Mouse (Mus musculus) stomach, embryonic 16.5 days (tissue): ENCODE data around the gene Tle4. TPM values are rescaled to one million over a fixed set of nuclear protein-coding genes. Genes with fewer than 3 reads are reported as not detected.

Experiments used
- ATAC-seq: fragments of 200-750 bp; cut with Nextera tagmentation; 2 replicates; pipeline ENCODE4 v1.8.0; 2017; ENCODE audit warnings: moderate number of reproducible peaks, moderate TSS enrichment; ENCODE audit not compliant: insufficient read depth, low FRiP score
- H3K27ac ChIP-seq: fragments of 300-500 bp; sonication (generic); 2 replicates; pipeline ENCODE4 v1.5.1; 2014; ENCODE audit warnings: low read length
- H3K27me3 ChIP-seq: fragments of 300-500 bp; sonication (generic); 2 replicates; pipeline ENCODE4 v1.6.1; 2014; ENCODE audit warnings: low read length, control low read depth, mixed read lengths; ENCODE audit not compliant: control insufficient read depth, insufficient read depth
- H3K36me3 ChIP-seq: fragments of 300-500 bp; sonication (generic); 2 replicates; pipeline ENCODE4 v1.6.1; 2014; ENCODE audit warnings: low read length; ENCODE audit not compliant: control insufficient read depth, insufficient read depth
- H3K4me1 ChIP-seq: fragments of 300-500 bp; sonication (generic); 2 replicates; pipeline ENCODE4 v1.6.1; 2014; ENCODE audit warnings: low read length, control low read depth, mixed read lengths; ENCODE audit not compliant: control insufficient read depth, insufficient read depth
- H3K4me2 ChIP-seq: fragments of 300-500 bp; sonication (generic); 2 replicates; pipeline ENCODE4 v1.6.1; 2014; ENCODE audit warnings: low read depth, low read length, mixed read lengths
- H3K4me3 ChIP-seq: fragments of 300-500 bp; sonication (generic); replicated peaks from 2 replicates; pipeline ENCODE4 v1.5.1; 2014; ENCODE audit warnings: mild to moderate bottlenecking, low read length
- H3K9ac ChIP-seq: fragments of 300-500 bp; sonication (generic); 2 replicates; pipeline ENCODE4 v1.6.1; 2014; ENCODE audit warnings: low read length
- H3K9me3 ChIP-seq: fragments of 300-500 bp; sonication (generic); replicated peaks from 2 replicates; pipeline ENCODE4 v1.6.1; 2016; ENCODE audit warnings: low read length, control low read depth; ENCODE audit not compliant: control insufficient read depth
- WGBS: fragments of 180-500 bp; shearing (Covaris S2); extraction: QIAGEN DNeasy Blood & Tissue Kit; methylation state at CpG from one replicate; pipeline ENCODE4 v1.1.7; 2014; 5-methylcytosine and 5-hydroxymethylcytosine counted together
- polyA plus RNA-seq: library from polyadenylated mRNA; unstranded; fragments of >200 nt; fragmentation: Nextera tagmentation; extraction: Ambion mirVana; gene quantifications from 2 replicates; pipeline ENCODE4 v1.2.1, GENCODE M21; 2015

Tle4 gene
- polyA plus RNA-seq, 1 experiment from 2014 or later, result 10.9 TPM

DNA sequence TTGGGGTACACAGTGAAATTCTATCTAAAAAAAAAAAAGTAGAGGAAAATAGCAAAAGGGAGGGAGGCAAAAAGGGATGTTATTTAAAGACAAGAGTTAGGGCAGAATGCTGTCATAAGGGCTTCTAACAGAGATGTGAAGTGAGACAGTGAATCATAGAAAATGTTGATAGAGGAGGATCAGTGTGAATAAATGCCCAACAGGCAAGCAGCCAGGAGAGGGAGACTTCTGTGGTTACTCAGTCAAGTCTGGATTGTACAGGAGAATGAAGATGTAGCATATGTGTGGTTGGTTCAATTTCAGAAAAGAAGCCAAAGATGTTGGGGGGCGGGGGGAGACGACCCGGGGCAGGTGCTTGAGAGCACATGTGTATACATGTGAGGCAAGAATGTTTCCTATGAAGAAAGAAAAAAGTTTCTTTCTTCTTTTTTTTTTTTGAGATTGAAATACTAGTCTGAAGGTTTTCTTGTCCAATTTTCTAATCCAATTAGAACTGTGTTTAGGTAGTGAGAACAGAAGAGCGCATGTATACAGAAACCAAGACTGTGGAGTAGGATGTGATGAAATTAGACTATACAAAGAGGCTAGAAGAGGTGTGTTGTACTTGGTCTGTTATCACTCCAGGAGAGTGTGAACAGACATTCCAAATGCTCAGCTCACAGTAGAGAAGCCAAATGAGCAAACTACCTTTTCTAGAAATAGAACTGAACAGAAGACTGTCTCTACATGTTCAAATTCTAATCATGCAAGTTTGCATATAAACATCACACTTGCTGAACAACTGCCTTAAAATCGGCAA lies 134.4 kb downstream of the Tle4 start:
- Histone ChIP-seq H3K4me2 (no peak overlapping the region), H3K4me1 (no peaks in the 10 kb centered on the region), H3K27ac (no peak overlapping the region), H3K36me3 (peaks cover 3% of the 10 kb centered on the region; the same call in 1 of the 2 replicates), H3K9me3 (no peaks in the 10 kb centered on the region), H3K9ac (no peak overlapping the region), H3K4me3 (no peak overlapping the region), H3K27me3 (no peaks in the 10 kb centered on the region)
- no peak for ATAC-seq
- WGBS, result 89% methylated on average over 5 of the region's 5 CpGs

DNA sequence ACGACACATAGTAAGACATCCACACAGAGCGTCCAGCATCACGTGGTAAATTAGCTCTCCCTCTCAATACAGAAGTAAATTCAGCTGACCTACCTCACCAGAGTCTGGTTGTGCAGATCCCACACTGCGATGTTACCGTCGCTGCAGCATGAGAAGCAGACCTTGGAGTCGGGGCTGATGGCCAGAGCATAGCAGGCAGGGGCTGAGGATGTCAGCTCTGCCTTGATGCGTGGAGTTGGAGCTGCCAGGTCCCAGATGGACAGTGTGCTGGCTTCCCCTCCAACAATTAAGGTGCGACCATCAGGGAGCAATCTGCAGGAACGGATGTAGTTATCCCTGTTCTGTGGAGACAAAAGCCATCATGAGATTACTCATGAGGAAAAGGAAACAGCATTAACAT lies 144.4 kb downstream of the Tle4 start:
- no peaks in the 10 kb centered on the region for H3K9me3 ChIP-seq
- no peak overlapping the region for H3K27ac ChIP-seq
- no peaks in the 10 kb centered on the region for H3K27me3 ChIP-seq
- peaks cover 14% of the 10 kb centered on the region; the same call in 1 of the 2 replicates for H3K36me3 ChIP-seq
- no peak for ATAC-seq
- H3K4me3 ChIP-seq, result no peak overlapping the region
- H3K9ac ChIP-seq, result no peak overlapping the region
- WGBS, result 90% methylated on average over 10 of the region's 10 CpGs
- H3K4me1 ChIP-seq, result no peaks in the 10 kb centered on the region
- no peak overlapping the region for H3K4me2 ChIP-seq

DNA sequence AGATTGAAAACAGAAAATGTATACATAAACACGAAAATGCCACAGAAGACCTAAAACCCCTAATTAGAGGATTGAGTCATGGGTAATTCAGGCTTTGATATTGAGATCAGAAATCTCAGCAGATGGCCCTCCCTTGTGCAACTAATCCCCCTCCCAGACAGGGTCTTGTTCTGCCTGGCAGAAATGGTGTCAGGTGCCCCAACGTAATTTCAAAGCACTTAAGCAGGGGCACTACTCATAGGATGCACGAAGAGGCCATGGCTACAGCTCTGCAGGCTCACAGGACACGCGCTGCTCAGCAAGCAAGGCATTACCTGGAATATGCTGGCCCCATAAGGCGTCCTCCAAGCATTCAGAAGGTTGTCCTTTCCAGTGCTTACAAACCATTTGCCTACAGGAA lies 146.5 kb downstream of the Tle4 start:
- ATAC-seq, result no peak
- H3K27me3 ChIP-seq, result no peaks in the 10 kb centered on the region
- no peaks in the 10 kb centered on the region for H3K4me1 ChIP-seq
- no peak overlapping the region for H3K4me3 ChIP-seq
- H3K4me2 ChIP-seq, result no peak overlapping the region
- H3K36me3 ChIP-seq, result peaks cover 14% of the 10 kb centered on the region; the same call in 1 of the 2 replicates
- 92% methylated on average over 6 of the region's 6 CpGs for WGBS
- H3K9ac ChIP-seq, result no peak overlapping the region
- no peaks in the 10 kb centered on the region for H3K9me3 ChIP-seq
- H3K27ac ChIP-seq, result no peak overlapping the region

DNA sequence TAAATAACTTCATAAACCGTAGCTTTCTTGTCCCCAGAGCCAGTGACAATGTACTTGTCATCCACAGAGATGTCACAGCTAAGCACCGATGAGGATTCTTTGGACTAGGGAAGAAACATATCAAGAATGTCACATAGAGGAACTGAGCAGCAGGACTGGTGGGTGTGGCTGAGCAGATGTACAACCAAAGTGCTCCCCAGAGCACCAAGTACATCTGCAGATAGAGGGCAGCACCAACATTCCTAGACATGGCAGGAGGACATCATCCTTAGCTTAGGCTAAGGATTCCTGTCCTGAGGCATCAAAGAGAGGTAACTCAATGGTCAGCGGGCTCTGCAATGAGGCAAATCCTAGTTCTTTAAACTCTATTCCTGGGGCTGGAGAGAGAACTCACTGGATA lies 148.1 kb downstream of the Tle4 start:
- H3K9ac ChIP-seq, result no peak overlapping the region
- H3K27ac ChIP-seq, result no peak overlapping the region
- WGBS, result 85% methylated on average over 3 of the region's 3 CpGs
- peaks cover 14% of the 10 kb centered on the region; the same call in 1 of the 2 replicates for H3K36me3 ChIP-seq
- no peak overlapping the region for H3K4me2 ChIP-seq
- no peak for ATAC-seq
- H3K9me3 ChIP-seq, result no peaks in the 10 kb centered on the region
- no peak overlapping the region for H3K4me3 ChIP-seq
- H3K27me3 ChIP-seq, result no peaks in the 10 kb centered on the region
- H3K4me1 ChIP-seq, result no peaks in the 10 kb centered on the region

DNA sequence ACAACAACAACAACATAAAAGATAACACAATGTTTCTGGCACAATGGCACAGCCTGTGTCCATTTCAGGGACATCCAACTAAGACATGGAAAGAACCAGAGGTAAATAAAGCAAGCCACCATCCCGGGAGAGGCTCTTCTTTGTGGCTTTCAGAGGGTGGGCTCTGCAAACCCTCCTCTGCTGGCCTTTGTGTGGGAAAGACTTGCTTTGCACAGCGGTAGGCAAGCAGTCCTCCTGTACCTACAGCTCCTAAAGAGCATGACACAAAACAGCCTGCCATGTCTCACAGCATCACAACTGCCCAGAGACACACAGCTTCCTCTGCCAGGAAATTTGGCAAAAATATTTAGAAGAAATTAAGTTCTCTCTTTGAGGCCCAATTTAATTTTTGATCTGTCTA lies 149.3 kb downstream of the Tle4 start:
- Histone ChIP-seq H3K36me3 (peaks cover 13% of the 10 kb centered on the region; the same call in 1 of the 2 replicates), H3K27me3 (no peaks in the 10 kb centered on the region), H3K9me3 (no peaks in the 10 kb centered on the region), H3K4me2 (no peak overlapping the region), H3K9ac (no peak overlapping the region), H3K27ac (no peak overlapping the region), H3K4me3 (no peak overlapping the region), H3K4me1 (no peaks in the 10 kb centered on the region)
- ATAC-seq, result no peak
- WGBS, result 77% methylated on average over 2 of the region's 2 CpGs

DNA sequence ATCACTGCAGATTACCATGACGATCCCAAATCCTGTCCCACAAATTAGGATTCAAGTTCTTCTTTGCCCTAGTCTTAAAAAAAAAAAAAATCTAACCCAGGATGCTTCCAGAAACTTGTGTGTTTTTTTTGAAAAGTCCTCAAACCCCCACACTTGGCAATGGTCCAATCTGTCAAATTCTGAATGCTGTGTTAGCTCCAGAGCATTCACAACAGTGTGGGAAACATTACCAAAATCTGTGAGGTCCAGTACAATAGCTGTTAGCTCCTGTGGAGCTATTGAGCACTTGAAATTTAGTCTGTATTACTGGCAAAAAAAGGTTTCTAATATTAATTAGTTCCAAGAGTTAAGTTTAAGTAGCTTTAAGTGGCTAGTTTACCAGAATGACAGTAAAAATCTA lies 150.4 kb downstream of the Tle4 start:
- H3K36me3 ChIP-seq, result peaks cover 10% of the 10 kb centered on the region; the same call in 1 of the 2 replicates
- H3K27me3 ChIP-seq, result no peaks in the 10 kb centered on the region
- H3K9me3 ChIP-seq, result no peaks in the 10 kb centered on the region
- no peaks in the 10 kb centered on the region for H3K4me1 ChIP-seq
- H3K4me2 ChIP-seq, result no peak overlapping the region
- no peak overlapping the region for H3K27ac ChIP-seq
- H3K4me3 ChIP-seq, result no peak overlapping the region
- 89% methylated on average over 1 of the region's 1 CpGs for WGBS
- H3K9ac ChIP-seq, result no peak overlapping the region
- no peak for ATAC-seq

DNA sequence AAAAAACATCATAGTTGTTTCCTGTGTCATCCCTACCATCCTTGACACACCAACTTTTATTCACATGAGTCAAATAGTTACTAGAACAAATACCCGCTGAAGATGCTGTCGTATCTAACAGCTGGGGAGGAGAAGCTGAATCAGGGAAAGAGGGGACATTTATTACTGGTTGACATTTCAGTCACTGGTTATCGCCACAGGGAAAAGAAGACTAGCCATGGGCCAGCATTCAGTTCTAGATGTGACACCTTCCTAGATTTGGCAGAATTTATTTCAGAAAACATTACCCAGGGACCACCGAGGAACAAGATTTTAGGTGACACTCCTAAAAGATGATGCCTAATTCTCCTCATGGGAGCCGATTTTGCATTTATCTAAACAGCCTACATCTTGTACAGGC lies 156.0 kb downstream of the Tle4 start:
- H3K4me2 ChIP-seq, result no peak overlapping the region
- 83% methylated on average over 5 of the region's 5 CpGs for WGBS

DNA sequence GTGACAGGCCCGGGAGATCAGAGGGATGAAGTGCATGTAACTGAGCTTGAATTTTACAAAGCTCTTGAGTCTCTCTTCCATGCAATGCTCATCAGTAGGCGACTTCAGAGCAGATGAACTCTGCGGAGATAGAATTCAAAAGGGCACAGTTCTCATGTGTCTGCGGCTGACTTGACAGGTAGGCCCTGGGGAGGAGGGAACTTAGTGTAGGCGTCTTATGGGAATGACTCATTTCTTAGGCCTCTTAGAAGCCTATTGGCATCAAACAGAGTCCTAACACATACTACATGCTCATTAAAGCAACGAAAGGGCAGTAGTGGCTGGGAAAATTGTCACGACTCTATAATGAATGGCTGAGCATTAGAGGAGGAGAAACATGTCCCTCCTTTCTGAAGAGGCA lies 160.6 kb downstream of the Tle4 start:
- Histone ChIP-seq H3K4me3 (no peak overlapping the region), H3K4me1 (no peaks in the 10 kb centered on the region), H3K4me2 (no peak overlapping the region), H3K27ac (no peak overlapping the region), H3K9me3 (no peaks in the 10 kb centered on the region), H3K9ac (no peak overlapping the region), H3K27me3 (no peaks in the 10 kb centered on the region), H3K36me3 (no peaks in the 10 kb centered on the region)
- ATAC-seq, result no peak
- WGBS, result 84% methylated on average over 7 of the region's 7 CpGs

More for the DNA sequence above, 156.0 kb downstream of the Tle4 start:
- Histone ChIP-seq H3K9ac (no peak overlapping the region), H3K9me3 (no peaks in the 10 kb centered on the region), H3K27me3 (no peaks in the 10 kb centered on the region), H3K4me3 (no peak overlapping the region), H3K36me3 (no peaks in the 10 kb centered on the region), H3K4me1 (no peaks in the 10 kb centered on the region), H3K27ac (no peak overlapping the region)
- ATAC-seq, result no peak

DNA sequence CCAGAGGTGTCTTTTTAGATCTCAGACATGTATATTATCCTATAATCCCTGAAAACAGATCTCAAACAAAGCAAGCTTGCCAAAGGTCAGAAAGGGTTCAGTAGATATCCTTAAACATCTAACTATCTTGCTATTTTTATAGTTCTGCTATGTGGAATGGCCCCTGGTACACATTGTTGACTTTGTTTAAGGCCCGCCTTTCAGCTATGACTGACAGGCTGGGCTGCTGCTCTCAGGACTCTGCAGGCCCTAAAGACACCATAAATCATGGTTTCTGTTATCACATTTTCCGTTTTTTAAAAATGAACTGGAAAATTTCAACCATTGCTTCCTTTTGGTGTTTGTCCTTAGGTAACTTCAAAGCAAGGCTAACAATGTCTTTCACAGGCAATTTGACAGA lies 161.3 kb downstream of the Tle4 start:
- 39% methylated on average over 2 of the region's 2 CpGs for WGBS
- Histone ChIP-seq H3K4me1 (no peaks in the 10 kb centered on the region), H3K27ac (no peak overlapping the region), H3K36me3 (no peaks in the 10 kb centered on the region), H3K4me3 (no peak overlapping the region), H3K9ac (no peak overlapping the region), H3K4me2 (no peak overlapping the region), H3K9me3 (no peaks in the 10 kb centered on the region), H3K27me3 (no peaks in the 10 kb centered on the region)
- no peak for ATAC-seq
